23 mouse cellular contexts compared by ENCODE assay signal in the genomic region with DNA sequence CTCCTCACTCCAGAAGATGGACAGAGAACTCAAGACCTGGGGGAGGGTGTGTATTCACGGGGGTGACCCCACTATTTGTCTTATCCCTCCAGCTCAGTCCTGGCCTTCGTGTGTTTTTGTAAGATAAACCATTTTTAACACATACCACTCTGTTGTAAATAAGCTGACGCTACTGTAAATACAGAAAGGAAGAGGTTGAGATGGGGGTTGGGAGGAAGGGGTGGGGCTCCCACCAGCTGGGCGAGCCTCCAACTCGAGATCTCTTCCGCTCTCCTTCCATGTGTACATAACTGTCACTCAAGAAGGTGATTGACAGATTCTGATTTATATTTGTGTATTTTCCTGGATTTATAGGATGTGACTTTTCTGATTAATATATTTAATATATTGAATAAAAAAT. TPM values are rescaled to one million over a fixed set of nuclear protein-coding genes. Genes with fewer than 3 reads are reported as not detected.
DNase-seq lines count a peak whose midpoint lies in the region; ATAC-seq and TF ChIP-seq lines count a peak whose summit lies in the region.
"Had no signal": no experiment of that assay in that cellular context is flagged by ENCODE, and none has a peak within 500 bp of the region (broad histone marks: within the 10 kb centered on the region; RNA-seq: fewer than 3 reads in every experiment).

No protein-coding gene starts in this region.

- no peaks in the 10 kb centered on the region for H3K27me3 ChIP-seq in lung, embryonic 16.5 days (ENCODE audit: control insufficient read depth, insufficient read depth, low read depth, low read length)
- H3K27me3 ChIP-seq in ES-Bruce4 (ENCODE audit: control insufficient read depth, insufficient read depth, low read length, poor library complexity, severe bottlenecking): no peaks in the 10 kb centered on the region
- H3K27me3 ChIP-seq: embryonic facial prominence, embryonic 15.5 days; forebrain, embryonic 15.5 days; heart, embryonic 12.5 days had no signal

- WGBS in lung, embryonic 16.5 days: 21% methylated on average over 6 of the region's 6 CpGs

- ATAC-seq in lung, embryonic 16.5 days (ENCODE audit: low read depth): peak; percentile 7; the same call in 1 of the 2 replicates
- ATAC-seq: forebrain, embryonic 15.5 days; inflammation-experienced regulatory T-cells, adult 6 months; intestine, postnatal 0 days had no signal

- no peak overlapping the region for H3K4me2 ChIP-seq in lung, embryonic 16.5 days (ENCODE audit: low read depth, low read length)
- H3K4me2 ChIP-seq: embryonic facial prominence, embryonic 15.5 days; forebrain, embryonic 15.5 days; heart, embryonic 12.5 days; hindbrain, embryonic 14.5 days had no signal

- H3K36me3 ChIP-seq in lung, embryonic 16.5 days (ENCODE audit: control insufficient read depth, insufficient read depth, low read length): peaks cover 27% of the 10 kb centered on the region
- H3K36me3 ChIP-seq in ES-Bruce4 (ENCODE audit: control insufficient read depth, insufficient read depth, low read length, poor library complexity, severe bottlenecking): peaks cover 38% of the 10 kb centered on the region

- no peak overlapping the region for H3K9ac ChIP-seq in lung, embryonic 16.5 days (ENCODE audit: low read length)
- H3K9ac ChIP-seq in ES-Bruce4 (ENCODE audit: low read depth, poor library complexity, severe bottlenecking): no peak overlapping the region
- H3K9ac ChIP-seq: embryonic facial prominence, embryonic 15.5 days; forebrain, embryonic 15.5 days; heart, embryonic 12.5 days; hindbrain, embryonic 14.5 days had no signal

- TF ChIP-seq POLR2A in ES-Bruce4 (IDR thresholded peaks at IDR 0.05; ENCODE audit: insufficient read depth, low read length): no peak

- DNase-seq in lung, postnatal 36 days: no peak
- DNase-seq in CD4-positive, CD25-positive, alpha-beta regulatory T cell, adult 2 months (ENCODE audit: low read depth, low spot score): peak; percentile 78
- DNase-seq in naive thymus-derived CD4-positive, alpha-beta T cell, adult 2 months (ENCODE audit: low read depth): peak; percentile 63
- no peak for DNase-seq in cerebellum, adult 18-20 months
- DNase-seq in layer of hippocampus, postnatal 14 days (ENCODE audit: low spot score in 2 of 2): no peak
- DNase-seq: adrenal gland, postnatal 25 days; cerebellum, adult 8-10 months; cerebellum, postnatal 14 days; embryo, embryonic 11 days; gastrocnemius, postnatal 10 days; heart, adult 2 months had no signal

- no peaks in the 10 kb centered on the region for H3K9me3 ChIP-seq in lung, embryonic 16.5 days (ENCODE audit: control insufficient read depth, low read length)
- no peaks in the 10 kb centered on the region for H3K9me3 ChIP-seq in ES-Bruce4 (replicated peaks; ENCODE audit: control insufficient read depth, insufficient read depth, low read length, poor library complexity, severe bottlenecking)
- H3K9me3 ChIP-seq: embryonic facial prominence, embryonic 15.5 days; forebrain, embryonic 10.5 days; forebrain, embryonic 15.5 days; heart, embryonic 12.5 days; hindbrain, embryonic 10.5 days had no signal

- no peak overlapping the region for H3K4me3 ChIP-seq in lung, embryonic 16.5 days (ENCODE audit: low read length)
- no peak overlapping the region for H3K4me3 ChIP-seq in ES-Bruce4 (ENCODE audit: low read depth, low read length)
- H3K4me3 ChIP-seq: embryonic facial prominence, embryonic 15.5 days; erythroblast, embryonic 14.5 days; forebrain, embryonic 10.5 days; forebrain, embryonic 15.5 days; heart, adult 2 months; heart, embryonic 12.5 days; hindbrain, embryonic 10.5 days had no signal

- H3K4me1 ChIP-seq in lung, embryonic 16.5 days (replicated peaks; ENCODE audit: control insufficient read depth, insufficient read depth, low read length): peaks cover 8% of the 10 kb centered on the region
- H3K4me1 ChIP-seq in ES-Bruce4 (ENCODE audit: control insufficient read depth, insufficient read depth, low read length): peaks cover 22% of the 10 kb centered on the region
- H3K4me1 ChIP-seq: forebrain, embryonic 15.5 days had no signal

- TF ChIP-seq CTCF in ES-Bruce4 (IDR thresholded peaks at IDR 0.05; ENCODE audit: low read depth, low read length): no peak

- no peak overlapping the region; the same call in 1 of the 2 replicates for H3K27ac ChIP-seq in lung, embryonic 16.5 days (ENCODE audit: low read length)
- H3K27ac ChIP-seq in ES-Bruce4 (ENCODE audit: insufficient read depth, low read length): no peak overlapping the region
- H3K27ac ChIP-seq: embryonic facial prominence, embryonic 15.5 days; forebrain, embryonic 10.5 days; forebrain, embryonic 15.5 days; heart, adult 2 months; hindbrain, embryonic 10.5 days; hindbrain, embryonic 14.5 days had no signal

- 0 out of 2 replicates have a peak, but pooled peaks have one; percentile 8 for TF ChIP-seq EP300 in ES-Bruce4 (IDR thresholded peaks at IDR 0.05; ENCODE audit: insufficient read depth, low read depth, low read length)

RNA-seq across cellular contexts. Expression of a gene that starts 9.7 kb away (rescaled TPM):
- polyA plus RNA-seq in lung, embryonic 16.5 days (2015; fragmentation: Nextera tagmentation; extraction: Ambion mirVana): 75.0 and 82.4 TPM in 2 replicates
- 37.6 and 39.1 TPM in 2 replicates for polyA plus RNA-seq in ES-Bruce4 (2011; ENCODE audit: insufficient read depth, insufficient read length, low read depth, missing spikeins)
- total RNA-seq in layer of hippocampus, postnatal 14 days (2021): 10 to 100 TPM; 45.9 to 47.3 TPM

RNA-seq across cellular contexts. Expression of a gene that starts 18.6 kb away (rescaled TPM):
- polyA plus RNA-seq in lung, embryonic 16.5 days (2015; fragmentation: Nextera tagmentation; extraction: Ambion mirVana): 57.2 and 59.7 TPM in 2 replicates
- polyA plus RNA-seq in ES-Bruce4 (2011; ENCODE audit: insufficient read depth, insufficient read length, low read depth, missing spikeins): not detected in 2 replicates
- under 1 TPM; 0.28 to 0.69 TPM for total RNA-seq in layer of hippocampus, postnatal 14 days (2021)
- total RNA-seq: common myeloid progenitor, adult 5-6 weeks had no signal
- polyA plus RNA-seq: erythroblast, embryonic 14.5 days had no signal

RNA-seq across cellular contexts. Expression of a gene that starts 20.3 kb away (rescaled TPM):
- 10.8 and 11.5 TPM in 2 replicates for polyA plus RNA-seq in lung, embryonic 16.5 days (2015; fragmentation: Nextera tagmentation; extraction: Ambion mirVana)
- polyA plus RNA-seq in ES-Bruce4 (2011; ENCODE audit: insufficient read depth, insufficient read length, low read depth, missing spikeins): 29.4 and 31.9 TPM in 2 replicates
- total RNA-seq in layer of hippocampus, postnatal 14 days (2021): 10 to 100 TPM; 34.5 to 54.4 TPM

RNA-seq across cellular contexts. Expression of a gene that starts 50.4 kb away (rescaled TPM):
- polyA plus RNA-seq in lung, embryonic 16.5 days (2015; fragmentation: Nextera tagmentation; extraction: Ambion mirVana): 5.6 and 6.1 TPM in 2 replicates
- 8.6 and 9.6 TPM in 2 replicates for polyA plus RNA-seq in ES-Bruce4 (2011; ENCODE audit: insufficient read depth, insufficient read length, low read depth, missing spikeins)
- 10 to 100 TPM; 53.4 to 55.2 TPM for total RNA-seq in layer of hippocampus, postnatal 14 days (2021)

Comparison
In these comparisons a context has a peak if more than half of its experiments do, and no peak if none do; other contexts are left out.
1. DNase-seq: peak in CD4-positive, CD25-positive, alpha-beta regulatory T cell, adult 2 months (single experiment) and naive thymus-derived CD4-positive, alpha-beta T cell, adult 2 months (single experiment); none in lung, postnatal 36 days (single experiment), cerebellum, adult 18-20 months (0 of 2) and layer of hippocampus, postnatal 14 days (0 of 2).
2. RNA of a gene that starts 18.6 kb away (polyA plus RNA-seq): 57.2 to 59.7 TPM in lung, embryonic 16.5 days; not detected in ES-Bruce4; every median in the first group is over 10 times any median in the second.